Comparison of ENCODE assay signal across 9 mouse cellular contexts in the genomic region with DNA sequence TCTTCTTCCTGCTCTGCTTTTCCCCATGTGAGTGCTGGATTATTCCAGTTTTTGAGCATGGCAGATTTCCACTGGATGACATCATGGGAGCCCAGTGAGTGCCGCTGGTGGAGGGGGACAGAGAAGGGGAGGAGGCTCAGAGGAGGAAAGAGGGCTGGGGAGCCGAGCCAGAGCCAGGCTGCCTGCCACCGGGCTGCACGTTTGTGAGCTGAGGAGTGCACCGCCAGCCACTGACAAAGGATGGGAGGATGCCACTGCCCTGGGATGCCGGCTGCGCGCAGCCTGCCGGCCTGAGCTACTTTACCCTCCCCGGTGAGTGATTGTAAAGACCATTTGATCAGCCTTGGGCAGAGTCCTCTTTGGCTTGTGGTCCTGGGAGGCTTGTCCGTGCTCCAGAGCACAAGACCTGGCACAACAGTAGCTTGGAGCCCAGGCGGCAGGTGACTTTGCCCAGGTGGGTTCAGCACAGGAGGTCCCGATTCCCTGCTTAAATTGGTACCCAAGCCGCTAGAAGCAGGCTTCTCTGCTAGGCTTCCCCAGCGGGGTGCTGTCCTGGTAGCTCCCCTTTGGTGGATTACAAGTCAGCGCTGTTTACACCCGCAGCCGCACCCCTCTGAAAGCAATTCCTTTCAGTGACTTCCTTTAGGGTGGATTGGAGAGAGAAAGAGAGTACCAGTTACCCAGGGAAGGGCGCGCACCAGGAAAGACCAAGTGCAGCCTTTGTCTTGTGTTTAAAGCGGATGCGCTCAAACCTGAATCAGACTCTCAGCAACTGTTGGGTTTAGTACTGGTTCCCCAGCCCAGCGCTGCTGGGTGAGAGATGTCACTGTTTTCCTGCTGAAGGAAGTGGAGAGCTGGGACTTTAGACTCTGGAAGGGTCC. TPM values are rescaled to one million over a fixed set of nuclear protein-coding genes. Genes with fewer than 3 reads are reported as not detected.
DNase-seq lines count a peak whose midpoint lies in the region; TF ChIP-seq lines count a peak whose summit lies in the region.
"Had no signal": no experiment of that assay in that cellular context is flagged by ENCODE, and none has a peak within 500 bp of the region (broad histone marks: within the 10 kb centered on the region; RNA-seq: fewer than 3 reads in every experiment).

March1 (plus strand) TSS at position 30 of the 881 bp plus-strand sequence.

- no peak within 1 kb of the TSS for H3K4me3 ChIP-seq in thymus, adult 2 months (ENCODE audit: control insufficient read depth, insufficient read depth, low read length)
- H3K4me3 ChIP-seq: embryonic facial prominence, embryonic 15.5 days had no signal

- no peaks in the 10 kb centered on the region for H3K4me1 ChIP-seq in thymus, adult 2 months (replicated peaks; ENCODE audit: control insufficient read depth, insufficient read depth, low read length)
- H3K4me1 ChIP-seq: embryonic facial prominence, embryonic 15.5 days had no signal

- no peak within 1 kb of the TSS for H3K27ac ChIP-seq in thymus, adult 2 months (ENCODE audit: control insufficient read depth, insufficient read depth, low read length)
- H3K27ac ChIP-seq: embryonic facial prominence, embryonic 15.5 days had no signal

- DNase-seq in brain, adult 2 months (ENCODE audit: low read depth, low spot score), result peak; percentile 90
- peak; percentile 38 to 77 for DNase-seq in cerebellum, postnatal 4 days (ENCODE audit: low spot score in 2 of 2)
- peak; percentile 13 for DNase-seq in heart, postnatal 4 days
- DNase-seq in left cerebral cortex, postnatal 4 days, result peak; percentile 89
- peak; percentile 16 for DNase-seq in retina, postnatal 7 days (ENCODE audit: low read depth, low spot score)
- no peak for DNase-seq in kidney, adult 8-10 months
- no peak for DNase-seq in kidney, adult 11 months
- DNase-seq in thymus, adult 2 months, result no peak

- intact Hi-C loops in left cerebral cortex, postnatal 4 days (cut with DNase I), result no loop called here

- no peak for TF ChIP-seq POLR2A in thymus, adult 2 months (IDR thresholded peaks at IDR 0.05; ENCODE audit: control insufficient read depth, extremely low read depth, insufficient read depth, low read length, poor library complexity)

- no peaks in the 10 kb centered on the region for H3K27me3 ChIP-seq in thymus, adult 2 months (ENCODE audit: control insufficient read depth, insufficient read depth, low read length)

- WGBS in thymus, adult 2 months, result 7% methylated on average over 23 of the region's 23 CpGs

- no peaks in the 10 kb centered on the region for H3K36me3 ChIP-seq in thymus, adult 2 months (ENCODE audit: control insufficient read depth, insufficient read depth, low read length)
- H3K36me3 ChIP-seq: embryonic facial prominence, embryonic 15.5 days had no signal

- TF ChIP-seq CTCF in thymus, adult 2 months (IDR thresholded peaks at IDR 0.05; ENCODE audit: borderline replicate concordance, control insufficient read depth, extremely low read depth, insufficient read depth, low read length, poor library complexity), result no peak

RNA-seq across cellular contexts. Expression of gene March1, which starts in this region (rescaled TPM):
- under 1 TPM; 0.50 to 0.52 TPM for total RNA-seq in heart, postnatal 4 days (2021)
- total RNA-seq in left cerebral cortex, postnatal 4 days (2021), result 10 to 100 TPM; 87.9 to 88.4 TPM
- polyA plus RNA-seq in thymus, adult 2 months (2012; rRNA removed), result 2.2 and 2.4 TPM in 2 replicates

Comparison
In these comparisons a context has a peak if more than half of its experiments do, and no peak if none do; other contexts are left out.
1. RNA of gene March1 (total RNA-seq): 87.9 to 88.4 TPM in left cerebral cortex, postnatal 4 days; 0.50 to 0.52 TPM in heart, postnatal 4 days; every median in the first group is over 10 times any median in the second.
2. Peak in DNase-seq in heart, postnatal 4 days; RNA of the gene not detected or under 1 TPM.
3. DNase-seq: peak in brain, adult 2 months (single experiment), cerebellum, postnatal 4 days (2 of 2), left cerebral cortex, postnatal 4 days (single experiment) and retina, postnatal 7 days (single experiment); none in kidney, adult 8-10 months (0 of 2), kidney, adult 11 months (single experiment) and thymus, adult 2 months (single experiment).